ENCODE assay signal across 9 mouse cellular contexts in genomic region chr7:122667903-122668302, GRCm38 (mm10). TPM values are rescaled to one million over a fixed set of nuclear protein-coding genes. Genes with fewer than 3 reads are reported as not detected.
DNase-seq lines count a peak whose midpoint lies in the region; TF ChIP-seq lines count a peak whose summit lies in the region.
"Had no signal": no experiment of that assay in that cellular context is flagged by ENCODE, and none has a peak within 500 bp of the region (broad histone marks: within the 10 kb centered on the region; RNA-seq: fewer than 3 reads in every experiment).

No protein-coding gene starts in this region.

- DNase-seq in kidney, adult 2 months: peak; percentile 32
- DNase-seq in kidney, adult 11 months: no peak
- peak; percentile 27 to 34 for DNase-seq in B cell, adult 2 months
- DNase-seq in Muller cell, postnatal 12 days (ENCODE audit: inconsistent ontology term): peak; percentile 2
- DNase-seq in embryo, embryonic 11 days: peak; percentile 52
- DNase-seq in lung, postnatal 36 days: peak; percentile 14
- no peak for DNase-seq in c-Kit-positive CD71-positive TER-119-positive erythroid progenitor cells, embryonic 14.5 days (ENCODE audit: low spot score)
- DNase-seq in spleen, adult 12 weeks (ENCODE audit: low spot score): no peak

- 27% methylated on average over 5 of the region's 5 CpGs for WGBS in kidney, adult 2 months

- no peaks in the 10 kb centered on the region for H3K27me3 ChIP-seq in kidney, adult 2 months (replicated peaks; ENCODE audit: control insufficient read depth, insufficient read depth, low read length)

- no peaks in the 10 kb centered on the region for H3K4me1 ChIP-seq in kidney, adult 2 months (ENCODE audit: control insufficient read depth, insufficient read depth, low read length)

- no peak overlapping the region for H3K4me3 ChIP-seq in kidney, adult 2 months (ENCODE audit: insufficient read depth, low read depth, low read length)
- H3K4me3 ChIP-seq: embryonic facial prominence, embryonic 15.5 days had no signal

- H3K27ac ChIP-seq in kidney, adult 2 months (ENCODE audit: insufficient read depth, low read depth, low read length): no peak overlapping the region
- H3K27ac ChIP-seq: embryonic facial prominence, embryonic 15.5 days had no signal

- TF ChIP-seq CTCF in kidney, adult 2 months (conservative IDR thresholded peaks at IDR 0.05; ENCODE audit: insufficient read depth, insufficient read length, low read depth, low read length): peak; percentile 67

- TF ChIP-seq POLR2A in kidney, adult 2 months (IDR thresholded peaks at IDR 0.05; ENCODE audit: low read depth, low read length): no peak

- no peaks in the 10 kb centered on the region for H3K36me3 ChIP-seq in kidney, adult 2 months (ENCODE audit: control insufficient read depth, insufficient read depth, low read length)
- H3K36me3 ChIP-seq: embryonic facial prominence, embryonic 15.5 days had no signal

RNA-seq across cellular contexts. Expression of gene Cacng3, which starts 2.4 kb away (rescaled TPM):
- polyA plus RNA-seq in kidney, adult 2 months (2012; rRNA removed): 0.03 TPM in 1 of 2 replicates, not detected in the other

Comparison
In these comparisons a context has a peak if more than half of its experiments do, and no peak if none do; other contexts are left out.
1. DNase-seq: peak in kidney, adult 2 months (single experiment), B cell, adult 2 months (2 of 2), Muller cell, postnatal 12 days (single experiment), embryo, embryonic 11 days (single experiment) and lung, postnatal 36 days (single experiment); none in kidney, adult 11 months (single experiment), c-Kit-positive CD71-positive TER-119-positive erythroid progenitor cells, embryonic 14.5 days (single experiment) and spleen, adult 12 weeks (single experiment).